Mouse (Mus musculus): ENCODE data around the gene Olfr1243.

Gene Olfr1243

DNA sequence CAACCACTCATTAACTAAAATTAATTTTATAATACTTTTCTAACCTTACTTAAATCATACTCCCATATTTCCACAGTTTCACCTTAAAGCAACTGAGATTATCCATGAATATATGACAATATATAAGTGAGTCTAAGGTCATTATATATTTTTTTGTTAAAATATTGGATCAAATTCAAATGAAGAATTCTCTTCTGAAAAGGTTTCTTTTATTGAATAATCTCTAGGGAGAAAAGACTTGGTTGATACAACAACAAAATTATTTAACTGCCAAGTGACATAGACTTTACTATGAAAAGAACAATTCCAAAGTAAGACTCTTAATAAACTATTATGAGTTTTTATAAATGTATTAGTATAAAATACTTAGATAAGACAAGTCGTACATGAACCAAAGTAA, at the start of gene Olfr1243:
TSS of gene Olfr1243 (minus strand) at position 101 of the 400 bp plus-strand sequence.
- no peak for DNase-seq (ENCODE audit: low read depth, low spot score)

DNA sequence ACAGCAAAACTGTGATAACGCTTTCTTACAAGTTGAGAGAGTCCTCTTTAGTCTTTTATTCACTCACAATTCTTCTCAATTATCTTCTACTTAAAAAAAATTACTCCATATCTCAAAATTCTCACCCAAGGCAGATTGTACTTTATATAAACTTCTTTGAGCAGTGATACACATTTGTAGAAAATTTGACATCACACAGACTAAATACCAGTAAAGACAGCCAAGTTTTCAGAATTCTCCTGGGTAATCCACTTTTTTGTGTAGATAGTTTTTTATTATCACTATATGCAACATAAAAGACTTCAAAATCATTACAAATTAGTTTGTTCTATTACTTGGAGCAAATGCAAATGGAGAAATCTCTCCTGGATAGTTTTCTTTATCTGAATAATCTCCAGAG, 47.1 kb upstream of the Olfr1243 start, which contains the start of gene Olfr1245:
TSS of gene Olfr1245 (minus strand) at position 101 of the 400 bp plus-strand sequence.
- DNase-seq (ENCODE audit: low read depth, low spot score): no peak

DNA sequence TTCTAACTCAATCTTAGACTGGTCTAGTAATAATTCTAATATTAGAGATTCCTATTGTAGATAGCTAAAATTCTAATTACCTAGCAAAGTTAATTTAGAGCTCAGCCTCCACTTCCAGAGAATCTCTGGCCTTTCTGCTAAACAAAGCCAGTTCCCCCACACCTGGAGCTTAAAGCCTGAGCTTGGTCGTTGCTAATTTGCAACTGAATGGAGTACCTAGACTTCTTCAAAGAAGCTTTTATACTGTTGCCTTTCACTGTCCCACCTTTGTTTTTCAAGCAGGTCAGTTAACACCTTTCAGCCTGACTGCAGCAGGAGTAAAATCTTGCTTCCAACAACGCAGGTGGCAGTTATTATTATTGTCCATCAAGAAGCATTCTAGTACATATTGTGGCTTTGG, 31.4 kb upstream of the Olfr1243 start:
- peak; percentile 71 for DNase-seq (ENCODE audit: low read depth, low spot score)

DNA sequence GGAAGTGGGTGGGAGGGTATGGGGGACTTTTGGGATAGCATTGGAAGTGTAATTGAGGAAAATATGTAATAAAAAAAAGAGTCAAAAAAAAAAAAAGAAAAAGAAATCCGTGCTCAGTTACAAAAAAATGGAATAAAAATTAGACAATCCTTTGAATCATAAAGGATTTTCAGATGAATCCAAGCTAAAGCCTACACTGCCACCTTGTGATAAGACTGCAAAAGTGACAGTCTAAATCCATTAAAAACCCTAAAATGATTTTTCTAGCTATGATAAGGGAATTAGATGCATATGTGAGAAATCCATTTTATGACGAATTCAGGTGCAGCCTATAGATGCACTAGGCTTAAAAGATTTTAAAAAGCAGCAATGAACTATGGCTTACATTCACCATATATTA, 13.2 kb upstream of the Olfr1243 start:
- DNase-seq (ENCODE audit: low read depth, low spot score): no peak

DNA sequence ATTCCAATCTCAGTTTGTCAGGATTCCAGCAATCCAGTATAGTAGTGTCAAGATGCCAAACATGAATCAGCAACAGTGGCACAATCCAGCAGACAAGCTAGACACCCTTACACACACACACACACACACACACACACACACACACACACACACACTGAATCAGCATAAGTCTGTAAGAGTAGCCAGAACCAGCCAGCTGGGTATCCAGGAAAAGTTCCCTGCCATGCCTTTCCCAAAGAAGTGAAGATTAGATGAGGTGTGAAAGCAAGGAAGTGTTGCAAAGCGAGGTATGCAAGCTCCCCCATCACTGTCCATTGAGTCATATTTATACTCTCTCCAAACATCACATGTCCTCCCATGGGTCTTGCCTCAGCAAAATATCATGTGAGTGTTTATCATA, 8.6 kb upstream of the Olfr1243 start:
- no peak for DNase-seq (ENCODE audit: low read depth, low spot score)

DNA sequence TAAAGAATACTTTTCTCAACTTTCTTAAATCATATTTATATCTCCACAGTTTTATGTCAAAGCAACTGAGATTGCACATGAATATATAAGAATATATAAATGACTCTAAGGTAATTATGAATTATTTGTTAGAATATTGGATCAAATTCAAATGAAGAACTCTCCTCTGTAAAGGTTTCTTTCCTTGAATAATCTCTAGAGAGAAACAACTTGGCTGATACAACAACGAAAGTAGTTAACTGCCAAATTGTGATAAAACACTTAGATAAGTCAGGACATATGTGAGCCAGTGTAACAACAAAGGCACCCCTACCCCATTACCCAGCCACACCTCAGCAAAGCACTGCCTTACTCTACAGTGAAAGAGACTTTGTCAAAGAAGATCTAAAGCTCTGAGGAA, 33.1 kb downstream of the Olfr1243 start, which contains the start of gene Olfr1242:
TSS of gene Olfr1242 (minus strand) at position 101 of the 400 bp plus-strand sequence.
- DNase-seq (ENCODE audit: low read depth, low spot score): no peak

DNA sequence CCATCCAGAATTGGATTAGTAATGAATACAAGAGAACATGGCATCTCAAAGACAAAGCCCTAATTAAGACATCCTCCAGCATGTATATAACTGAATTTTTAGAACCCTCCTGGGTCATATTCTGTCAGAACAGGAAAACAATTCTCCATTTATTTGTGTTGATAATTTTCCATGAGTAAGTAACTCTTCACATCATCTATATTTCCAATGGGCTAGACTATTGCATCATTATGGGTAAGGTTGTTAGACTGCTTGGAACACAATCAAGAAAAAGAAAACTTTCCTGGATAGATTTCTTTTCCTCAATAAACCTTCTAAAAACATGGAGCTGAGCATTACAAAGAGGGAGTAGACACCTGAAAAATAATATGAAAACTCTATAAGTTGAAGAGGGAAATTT, 44.3 kb downstream of the Olfr1243 start, which contains the start of gene Olfr1241:
TSS of gene Olfr1241 (minus strand) at position 101 of the 400 bp plus-strand sequence.
- no peak for DNase-seq (ENCODE audit: low read depth, low spot score)

Measured in ZHBTc4 (cell line).